Mouse (Mus musculus) thymus, postnatal 25 days (tissue): ENCODE results near the gene Hand2.

ENCODE experiments used
- DNase-seq: peaks from one replicate; pipeline ENCODE4 v3.0.0; 2022

The Hand2 gene

GRCm38 (mm10) chr8:57325111-57325891, 4.5 kb downstream of the Hand2 start:
- DNase-seq: no peak

GRCm38 (mm10) chr8:57326091-57327065, 5.6 kb downstream of the Hand2 start:
- DNase-seq: no peak

GRCm38 (mm10) chr8:57327281-57328160, 6.7 kb downstream of the Hand2 start:
- DNase-seq: no peak

GRCm38 (mm10) chr8:57328161-57328920, 7.6 kb downstream of the Hand2 start:
- no peak for DNase-seq

- no peak for DNase-seq
Observed at GRCm38 (mm10) chr8:57328931-57329341, 8.2 kb downstream of the Hand2 start.

GRCm38 (mm10) chr8:57330106-57330505, 9.3 kb downstream of the Hand2 start:
- DNase-seq: no peak

- no peak for DNase-seq
Observed at GRCm38 (mm10) chr8:57331727-57332630, 11.2 kb downstream of the Hand2 start.

GRCm38 (mm10) chr8:57332676-57333482, 12.1 kb downstream of the Hand2 start:
- no peak for DNase-seq

GRCm38 (mm10) chr8:57333483-57333770, 12.6 kb downstream of the Hand2 start:
- DNase-seq: no peak

GRCm38 (mm10) chr8:57333795-57334551, 13.2 kb downstream of the Hand2 start:
- no peak for DNase-seq

- DNase-seq: no peak
Observed at GRCm38 (mm10) chr8:57334714-57335113, 13.9 kb downstream of the Hand2 start.

- no peak for DNase-seq
Observed at GRCm38 (mm10) chr8:57337271-57338030, 16.7 kb downstream of the Hand2 start.

- DNase-seq: no peak
Observed at GRCm38 (mm10) chr8:57339711-57340650, 19.2 kb downstream of the Hand2 start.

GRCm38 (mm10) chr8:57340840-57341540, 20.2 kb downstream of the Hand2 start:
- DNase-seq: no peak

- DNase-seq: no peak
Observed at GRCm38 (mm10) chr8:57341541-57341840, 20.7 kb downstream of the Hand2 start.

GRCm38 (mm10) chr8:57342386-57343090, 21.8 kb downstream of the Hand2 start:
- DNase-seq: no peak
